Mouse (Mus musculus): ENCODE data around the gene Gemin7.

DNA sequence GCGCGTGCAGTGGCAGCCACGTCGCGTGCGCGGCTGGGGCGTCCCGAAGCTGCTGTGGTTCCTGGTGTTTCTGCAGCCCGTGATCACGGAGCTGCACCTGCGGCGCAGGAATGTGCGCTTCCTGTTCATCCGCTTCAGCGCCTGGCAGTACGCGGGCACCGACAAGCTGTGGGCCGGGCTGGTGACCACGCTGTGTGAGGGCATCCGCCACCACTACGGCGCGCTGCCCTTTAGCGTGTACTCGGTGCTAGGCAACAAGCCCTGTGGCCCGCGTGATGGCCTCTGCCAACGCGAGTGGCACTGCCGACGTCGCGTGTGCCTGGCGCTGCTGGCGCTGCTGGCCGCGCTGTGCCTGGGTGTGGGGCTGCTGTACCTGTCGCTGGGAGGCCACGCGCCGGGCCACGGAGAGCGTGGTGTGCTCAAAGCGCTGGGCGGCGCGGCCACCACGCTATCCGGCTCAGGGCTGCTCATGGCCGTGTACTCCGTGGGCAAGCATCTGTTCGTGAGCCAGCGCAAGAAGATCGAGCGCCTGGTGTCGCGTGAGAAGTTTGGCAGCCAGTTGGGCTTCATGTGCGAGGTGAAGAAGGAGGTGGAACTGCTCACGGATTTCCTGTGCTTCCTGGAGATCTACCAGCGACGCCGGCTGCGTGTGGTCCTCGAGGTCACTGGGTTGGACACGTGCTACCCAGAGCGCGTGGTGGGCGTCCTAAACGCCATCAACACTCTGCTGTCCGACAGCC is 54.2 kb downstream of the Gemin7 start:
- TF ChIP-seq EP300 (IDR thresholded peaks at IDR 0.05; ENCODE audit: low read length) (no peak), POLR2A (IDR thresholded peaks at IDR 0.05; ENCODE audit: low read depth, low read length) (no peak), KAT2A (IDR thresholded peaks at IDR 0.05; ENCODE audit: insufficient replicate concordance, low read length) (no peak), CTCF (conservative IDR thresholded peaks at IDR 0.05 in 1 of 2, IDR thresholded peaks at IDR 0.05 in 1 of 2; ENCODE audit: low read depth in 2 of 2, low read length in 2 of 2) (no peak), TBP (conservative IDR thresholded peaks at IDR 0.05; ENCODE audit: low read depth, low read length) (no peak)

Data from CH12.LX (cell line).